Mouse (Mus musculus): Measurements from ENCODE around the gene Foxred2.

DNA sequence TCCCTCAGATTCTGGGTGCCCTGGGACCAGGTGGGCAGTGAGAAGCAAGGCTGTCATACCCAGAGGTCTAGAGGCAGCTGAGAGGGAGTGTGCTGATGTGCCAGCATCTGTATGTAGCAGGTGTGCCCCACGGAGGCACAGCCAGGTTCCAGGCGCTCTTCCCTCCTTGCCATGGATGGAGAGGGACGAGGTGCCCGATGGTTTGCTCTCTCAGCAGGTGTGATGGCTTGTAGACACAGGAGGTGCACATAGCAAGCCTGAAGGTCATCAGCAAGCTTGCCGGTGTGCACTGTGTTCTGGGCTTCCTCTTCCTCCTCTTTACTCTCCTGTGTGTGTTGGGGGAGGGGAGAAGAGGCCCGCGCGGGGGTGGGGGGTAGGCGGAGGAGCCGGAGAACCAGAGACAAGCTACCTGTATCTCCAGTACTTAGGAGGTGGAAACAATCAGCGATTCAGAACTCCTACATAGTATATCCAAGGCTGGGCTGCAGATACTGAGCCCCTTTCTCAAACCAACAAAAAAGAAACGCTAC, 52.1 kb downstream of the Foxred2 start:
- TF ChIP-seq CTCF (IDR thresholded peaks at IDR 0.05) (no peak), POLR2A (IDR thresholded peaks at IDR 0.05; ENCODE audit: insufficient read depth, low read depth, low read length) (no peak)
